Mouse (Mus musculus): ENCODE measurements around the gene Atf7.

DNA sequence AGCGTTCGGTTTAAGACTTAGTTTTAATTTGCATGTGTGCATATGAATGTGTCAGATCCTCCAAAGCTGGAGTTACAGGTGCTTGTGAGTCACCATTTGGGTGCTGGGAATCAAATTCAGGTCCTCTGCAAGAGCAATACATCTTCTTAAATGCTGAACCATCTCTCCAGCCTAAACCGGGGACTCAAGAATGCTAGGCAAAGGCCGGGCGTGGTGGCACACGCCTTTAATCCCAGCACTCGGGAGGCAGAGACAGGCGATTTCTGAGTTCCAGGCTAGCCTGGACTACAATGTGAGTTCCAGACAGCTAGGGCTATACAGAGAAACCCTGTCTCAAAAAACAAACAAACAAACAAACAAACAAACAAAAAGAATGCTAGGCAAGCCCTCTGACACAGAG lies 35.4 kb downstream of the Atf7 start:
- TF ChIP-seq CTCF (IDR thresholded peaks at IDR 0.05; ENCODE audit: borderline replicate concordance, control insufficient read depth, extremely low read depth, insufficient read depth, low read length, poor library complexity) (no peak), POLR2A (IDR thresholded peaks at IDR 0.05; ENCODE audit: control insufficient read depth, extremely low read depth, insufficient read depth, low read length, poor library complexity) (no peak)
